Mouse (Mus musculus): Measurements from ENCODE around the gene Mrpl40. TPM values are rescaled to one million over a fixed set of nuclear protein-coding genes. Genes with fewer than 3 reads are reported as not detected.
A peak's percentile ranks its signal among the peaks of the same experiment; 100 is the strongest.

The Mrpl40 gene
- 14.2 and 15.6 TPM in 2 replicates for polyA plus RNA-seq (2012; rRNA removed)

DNA sequence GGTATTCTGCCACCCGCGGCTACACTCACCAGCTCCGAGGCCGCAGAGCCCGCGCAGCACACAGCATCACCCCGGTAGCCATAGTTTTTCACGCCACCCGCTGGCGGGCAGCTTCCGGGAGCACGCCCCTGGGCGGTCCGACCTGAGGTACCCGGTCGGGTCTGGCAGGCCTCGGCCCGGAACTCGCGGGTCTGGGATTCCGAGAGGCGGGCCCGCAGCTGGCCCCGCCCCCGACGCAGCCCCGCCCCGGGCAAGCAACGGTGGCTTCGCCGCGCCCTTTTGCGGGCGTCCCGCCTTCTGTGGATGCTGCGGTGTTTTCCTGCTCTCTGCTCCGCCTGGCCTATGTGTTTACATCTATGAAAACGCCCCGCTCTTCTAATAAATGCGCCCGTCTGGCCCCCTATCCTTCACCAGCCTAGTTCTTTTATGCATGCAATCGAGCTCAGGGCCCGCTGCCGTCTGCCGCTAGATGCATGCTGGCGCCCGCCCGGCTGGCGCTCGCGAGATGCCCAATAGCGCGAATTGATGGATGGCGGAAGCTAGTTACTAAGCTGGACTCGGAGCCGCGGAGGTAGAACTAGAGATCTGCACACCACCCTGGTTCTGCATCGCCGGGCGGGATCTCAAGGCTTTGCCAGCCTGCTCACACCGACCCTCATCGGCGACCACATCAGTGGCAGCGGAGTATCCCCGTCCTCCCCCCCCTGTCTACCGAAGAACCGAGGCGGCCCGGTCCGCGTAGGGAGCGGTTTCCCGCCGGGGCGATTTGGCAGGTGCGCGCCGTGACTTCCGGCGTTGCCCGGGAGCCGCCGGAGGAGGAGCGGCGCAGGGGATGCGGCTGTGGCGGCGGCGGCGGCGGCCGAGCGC, at the start of gene Mrpl40, which contains the start of gene Hira:
Gene Mrpl40, minus strand, starts transcription at position 421 of the 867 bp plus-strand sequence.
Gene Hira, plus strand, starts transcription at position 596 of the 867 bp plus-strand sequence.
- peak; percentile 93 for DNase-seq
- Histone ChIP-seq H3K4me3 (ENCODE audit: control insufficient read depth, insufficient read depth, low read length) (peak within 1 kb of the TSS; percentile 80), H3K4me1 (replicated peaks; ENCODE audit: control insufficient read depth, insufficient read depth, low read length) (peaks cover 7% of the 10 kb centered on the region), H3K27ac (ENCODE audit: control insufficient read depth, insufficient read depth, low read length) (peak within 1 kb of the TSS; percentile 78), H3K27me3 (ENCODE audit: control insufficient read depth, insufficient read depth, low read length) (no peaks in the 10 kb centered on the region), H3K36me3 (ENCODE audit: control insufficient read depth, insufficient read depth, low read length) (peaks cover 17% of the 10 kb centered on the region)
- under 1% methylated on average over 93 of the region's 93 CpGs for WGBS
- peak; percentile 19; the same call in 1 of the 2 replicates for TF ChIP-seq CTCF (IDR thresholded peaks at IDR 0.05; ENCODE audit: borderline replicate concordance, control insufficient read depth, extremely low read depth, insufficient read depth, low read length, poor library complexity)
- TF ChIP-seq POLR2A (IDR thresholded peaks at IDR 0.05; ENCODE audit: control insufficient read depth, extremely low read depth, insufficient read depth, low read length, poor library complexity): peak; percentile 80; the same call in 1 of the 2 replicates

DNA sequence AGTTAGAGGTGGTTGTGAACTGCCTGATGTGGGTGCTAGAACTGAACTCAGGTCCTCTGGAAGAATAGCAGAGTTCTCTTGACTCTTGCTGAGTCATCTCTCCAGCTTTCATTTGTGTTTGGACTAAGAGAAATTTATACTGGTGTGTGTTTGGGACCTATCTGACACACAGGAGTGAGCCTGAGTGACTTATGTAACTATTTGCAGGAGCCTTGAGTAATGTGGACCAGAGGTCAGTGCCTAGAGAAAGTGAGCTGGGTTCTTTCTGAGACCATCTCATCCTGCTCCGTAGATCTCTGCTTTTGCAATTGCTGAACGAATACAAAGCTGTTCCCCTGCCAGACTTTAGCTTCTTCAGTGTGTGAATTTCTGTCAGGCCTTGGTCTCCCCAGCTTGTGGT, 45.1 kb upstream of the Mrpl40 start:
- H3K27me3 ChIP-seq (ENCODE audit: control insufficient read depth, insufficient read depth, low read length): no peaks in the 10 kb centered on the region
- no peak for DNase-seq
- no peak overlapping the region for H3K27ac ChIP-seq (ENCODE audit: control insufficient read depth, insufficient read depth, low read length)
- H3K36me3 ChIP-seq (ENCODE audit: control insufficient read depth, insufficient read depth, low read length): peaks cover 85% of the 10 kb centered on the region
- H3K4me1 ChIP-seq (replicated peaks; ENCODE audit: control insufficient read depth, insufficient read depth, low read length): no peaks in the 10 kb centered on the region
- TF ChIP-seq POLR2A (IDR thresholded peaks at IDR 0.05; ENCODE audit: control insufficient read depth, extremely low read depth, insufficient read depth, low read length, poor library complexity): no peak
- TF ChIP-seq CTCF (IDR thresholded peaks at IDR 0.05; ENCODE audit: borderline replicate concordance, control insufficient read depth, extremely low read depth, insufficient read depth, low read length, poor library complexity): no peak
- no peak overlapping the region for H3K4me3 ChIP-seq (ENCODE audit: control insufficient read depth, insufficient read depth, low read length)
- 100% methylated on average over 2 of the region's 2 CpGs for WGBS

DNA sequence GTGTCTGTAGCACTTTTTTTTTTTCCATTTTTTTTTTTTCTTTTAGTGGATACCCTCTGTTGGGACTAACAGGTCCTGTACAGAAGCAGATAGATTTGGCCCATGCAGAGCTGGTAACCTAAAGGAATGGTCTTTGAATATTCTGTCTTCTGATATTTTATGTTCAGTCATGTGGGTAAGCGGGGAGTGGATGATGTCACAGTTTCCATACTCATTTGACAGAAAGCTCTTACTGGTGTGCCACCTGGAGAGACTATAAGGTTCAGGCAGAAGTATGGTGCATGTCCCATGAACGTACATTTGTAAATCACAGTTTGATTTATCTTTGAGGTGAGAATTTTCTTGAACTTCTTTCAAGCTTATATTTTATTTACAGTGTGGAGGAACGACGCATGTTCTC, 39.4 kb upstream of the Mrpl40 start:
- peaks cover 64% of the 10 kb centered on the region for H3K36me3 ChIP-seq (ENCODE audit: control insufficient read depth, insufficient read depth, low read length)
- no peak for DNase-seq
- TF ChIP-seq CTCF (IDR thresholded peaks at IDR 0.05; ENCODE audit: borderline replicate concordance, control insufficient read depth, extremely low read depth, insufficient read depth, low read length, poor library complexity): no peak
- no peak for TF ChIP-seq POLR2A (IDR thresholded peaks at IDR 0.05; ENCODE audit: control insufficient read depth, extremely low read depth, insufficient read depth, low read length, poor library complexity)
- WGBS: 94% methylated on average over 4 of the region's 4 CpGs
- H3K27me3 ChIP-seq (ENCODE audit: control insufficient read depth, insufficient read depth, low read length): no peaks in the 10 kb centered on the region
- no peaks in the 10 kb centered on the region for H3K4me1 ChIP-seq (replicated peaks; ENCODE audit: control insufficient read depth, insufficient read depth, low read length)
- H3K27ac ChIP-seq (ENCODE audit: control insufficient read depth, insufficient read depth, low read length): no peak overlapping the region
- no peak overlapping the region for H3K4me3 ChIP-seq (ENCODE audit: control insufficient read depth, insufficient read depth, low read length)

DNA sequence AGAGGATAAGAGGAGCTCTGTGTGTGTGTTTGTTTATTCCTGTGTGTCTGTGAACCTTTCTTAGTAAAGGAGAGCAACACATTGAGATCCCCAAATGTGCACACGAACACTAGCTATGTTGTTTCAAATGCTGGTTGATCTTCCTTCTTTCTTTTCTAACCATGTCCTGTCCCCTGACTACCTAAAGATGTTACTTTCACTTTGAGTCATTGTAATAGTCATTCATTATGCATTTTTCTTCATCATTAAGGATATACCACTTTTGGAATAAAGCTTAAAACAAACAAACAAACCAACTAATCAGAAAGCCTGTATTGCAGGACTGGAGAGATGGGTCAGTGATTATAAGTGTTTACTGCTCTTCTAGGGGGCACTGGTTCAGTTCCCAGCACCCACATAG, 29.0 kb upstream of the Mrpl40 start:
- no peak overlapping the region for H3K27ac ChIP-seq (ENCODE audit: control insufficient read depth, insufficient read depth, low read length)
- WGBS: 94% methylated on average over 1 of the region's 1 CpGs
- H3K27me3 ChIP-seq (ENCODE audit: control insufficient read depth, insufficient read depth, low read length): no peaks in the 10 kb centered on the region
- TF ChIP-seq CTCF (IDR thresholded peaks at IDR 0.05; ENCODE audit: borderline replicate concordance, control insufficient read depth, extremely low read depth, insufficient read depth, low read length, poor library complexity): no peak
- no peak for TF ChIP-seq POLR2A (IDR thresholded peaks at IDR 0.05; ENCODE audit: control insufficient read depth, extremely low read depth, insufficient read depth, low read length, poor library complexity)
- DNase-seq: no peak
- H3K36me3 ChIP-seq (ENCODE audit: control insufficient read depth, insufficient read depth, low read length): peaks cover 26% of the 10 kb centered on the region
- H3K4me3 ChIP-seq (ENCODE audit: control insufficient read depth, insufficient read depth, low read length): no peak overlapping the region
- H3K4me1 ChIP-seq (replicated peaks; ENCODE audit: control insufficient read depth, insufficient read depth, low read length): no peaks in the 10 kb centered on the region

DNA sequence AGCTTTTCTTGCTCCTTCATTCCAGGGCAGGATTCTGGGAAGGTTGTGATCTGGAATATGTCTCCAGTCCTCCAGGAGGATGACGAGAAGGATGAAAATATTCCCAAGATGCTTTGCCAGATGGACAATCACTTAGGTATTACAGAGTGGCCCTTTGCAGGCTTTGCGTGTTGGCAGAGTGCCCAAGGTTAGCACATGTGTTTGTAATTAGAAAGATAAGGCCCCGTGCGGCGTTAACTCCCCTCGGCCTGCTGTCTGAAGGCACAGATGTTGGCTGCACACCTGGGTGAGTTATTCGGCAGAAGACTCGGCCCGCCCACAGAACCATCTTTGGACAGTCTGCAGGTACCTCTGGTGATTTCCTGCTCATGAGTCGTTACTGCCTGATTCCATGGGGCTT, 19.8 kb upstream of the Mrpl40 start:
- TF ChIP-seq CTCF (IDR thresholded peaks at IDR 0.05; ENCODE audit: borderline replicate concordance, control insufficient read depth, extremely low read depth, insufficient read depth, low read length, poor library complexity): no peak
- no peak for TF ChIP-seq POLR2A (IDR thresholded peaks at IDR 0.05; ENCODE audit: control insufficient read depth, extremely low read depth, insufficient read depth, low read length, poor library complexity)
- no peak for DNase-seq
- H3K27me3 ChIP-seq (ENCODE audit: control insufficient read depth, insufficient read depth, low read length): no peaks in the 10 kb centered on the region
- H3K27ac ChIP-seq (ENCODE audit: control insufficient read depth, insufficient read depth, low read length): no peak overlapping the region
- WGBS: 94% methylated on average over 10 of the region's 10 CpGs
- H3K4me1 ChIP-seq (replicated peaks; ENCODE audit: control insufficient read depth, insufficient read depth, low read length): no peaks in the 10 kb centered on the region
- no peak overlapping the region for H3K4me3 ChIP-seq (ENCODE audit: control insufficient read depth, insufficient read depth, low read length)
- H3K36me3 ChIP-seq (ENCODE audit: control insufficient read depth, insufficient read depth, low read length): peaks cover 47% of the 10 kb centered on the region

DNA sequence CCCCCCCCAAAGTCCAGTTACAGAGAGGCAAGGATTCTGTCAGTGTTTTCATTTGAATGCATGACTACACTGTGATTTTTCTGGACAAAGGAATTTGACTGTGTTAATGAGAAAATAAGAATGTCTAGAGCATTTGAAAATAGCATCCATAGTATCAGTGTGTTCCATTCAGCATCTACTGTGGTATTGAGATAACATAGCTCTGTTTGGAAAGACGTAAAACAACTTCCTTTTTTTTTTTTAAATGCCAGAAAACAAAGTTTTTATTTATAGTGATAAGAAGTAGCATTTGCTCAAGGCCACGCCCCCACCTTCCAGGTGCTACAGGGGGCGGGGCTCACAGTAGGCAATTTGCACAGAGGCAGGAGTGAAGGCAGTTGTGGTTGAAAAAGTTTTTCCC, 18.6 kb upstream of the Mrpl40 start:
- TF ChIP-seq CTCF (IDR thresholded peaks at IDR 0.05; ENCODE audit: borderline replicate concordance, control insufficient read depth, extremely low read depth, insufficient read depth, low read length, poor library complexity) (no peak), POLR2A (IDR thresholded peaks at IDR 0.05; ENCODE audit: control insufficient read depth, extremely low read depth, insufficient read depth, low read length, poor library complexity) (no peak)
- Histone ChIP-seq H3K27me3 (ENCODE audit: control insufficient read depth, insufficient read depth, low read length) (no peaks in the 10 kb centered on the region), H3K4me1 (replicated peaks; ENCODE audit: control insufficient read depth, insufficient read depth, low read length) (no peaks in the 10 kb centered on the region), H3K4me3 (ENCODE audit: control insufficient read depth, insufficient read depth, low read length) (no peak overlapping the region), H3K36me3 (ENCODE audit: control insufficient read depth, insufficient read depth, low read length) (peaks cover 38% of the 10 kb centered on the region), H3K27ac (ENCODE audit: control insufficient read depth, insufficient read depth, low read length) (no peak overlapping the region)
- WGBS: 84% methylated on average over 3 of the region's 3 CpGs
- no peak for DNase-seq
